Mouse (Mus musculus): ENCODE data around the gene Usp13. TPM values are rescaled to one million over a fixed set of nuclear protein-coding genes. Genes with fewer than 3 reads are reported as not detected.
A peak's percentile ranks its signal among the peaks of the same experiment; 100 is the strongest.

Usp13 gene
- 100 to 1,000 TPM; 137 to 146 TPM for total RNA-seq (2021)

DNA sequence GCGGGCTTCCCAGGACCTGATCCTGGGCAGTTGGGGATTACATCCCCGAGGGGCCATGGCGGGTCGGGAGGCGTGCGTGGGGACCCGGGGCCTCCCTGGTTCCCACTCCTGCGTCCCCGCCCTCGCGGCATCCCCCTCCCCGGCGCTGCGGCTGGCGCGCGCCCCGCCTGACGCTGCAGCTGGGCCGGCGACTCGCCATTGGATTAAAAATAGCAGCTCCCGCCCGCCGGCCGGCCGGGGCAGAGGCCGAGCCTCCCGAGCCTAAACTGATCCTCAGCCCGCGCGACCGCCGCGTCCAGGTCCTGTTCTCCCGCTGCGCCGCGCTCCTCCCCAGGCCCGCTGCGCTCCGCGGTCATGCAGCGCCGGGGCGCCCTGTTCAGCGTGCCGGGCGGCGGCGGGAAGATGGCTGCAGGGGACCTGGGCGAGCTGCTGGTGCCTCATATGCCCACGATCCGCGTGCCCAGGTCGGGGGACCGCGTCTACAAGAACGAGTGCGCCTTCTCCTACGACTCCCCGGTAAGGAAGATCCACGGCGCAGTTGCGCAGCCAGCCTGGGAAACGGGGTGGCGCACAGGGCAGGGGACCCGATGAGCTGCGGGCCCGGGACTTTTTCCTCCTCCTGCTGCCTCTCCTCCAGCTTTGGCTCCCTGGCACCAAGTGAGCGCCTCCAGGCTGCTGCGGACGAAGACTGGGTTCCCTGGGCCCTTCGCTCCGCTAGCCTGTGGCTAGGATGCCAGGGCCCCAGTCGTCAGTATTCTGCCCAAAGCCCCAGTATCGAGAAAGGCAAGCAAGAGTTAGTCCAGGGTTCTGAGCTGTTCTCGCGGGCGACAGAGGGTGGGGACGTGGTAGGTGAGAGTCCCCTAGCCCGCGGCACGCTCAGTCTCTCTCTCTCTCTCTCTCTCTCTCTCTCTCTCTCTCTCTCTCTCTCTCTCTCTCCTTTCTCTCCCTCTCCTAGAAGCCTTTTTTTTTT lies at the start of gene Usp13:
Gene Usp13 (plus strand): TSS at position 190 of the 970 bp plus-strand sequence.
- DNase-seq = peak; percentile 87

DNA sequence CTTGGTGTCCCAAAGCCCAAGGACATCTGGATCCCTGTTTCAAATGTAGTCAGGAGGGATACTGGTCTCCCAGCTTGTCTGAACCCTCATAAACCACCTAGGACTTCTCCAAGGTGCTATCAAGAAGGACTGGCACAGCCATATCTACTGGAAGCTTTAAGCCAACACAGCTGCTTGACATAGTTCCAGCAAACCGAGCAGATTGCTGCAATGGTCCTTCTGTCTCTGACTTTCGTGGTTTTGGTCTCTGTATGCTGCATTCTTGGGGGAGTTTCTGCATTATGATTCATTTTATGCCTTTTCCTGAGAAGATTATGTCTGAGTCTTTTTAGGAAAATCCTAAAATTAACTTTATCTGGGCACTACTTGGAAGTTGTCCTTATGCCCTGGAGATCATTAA lies 46.6 kb upstream of the Usp13 start:
- DNase-seq = no peak

DNA sequence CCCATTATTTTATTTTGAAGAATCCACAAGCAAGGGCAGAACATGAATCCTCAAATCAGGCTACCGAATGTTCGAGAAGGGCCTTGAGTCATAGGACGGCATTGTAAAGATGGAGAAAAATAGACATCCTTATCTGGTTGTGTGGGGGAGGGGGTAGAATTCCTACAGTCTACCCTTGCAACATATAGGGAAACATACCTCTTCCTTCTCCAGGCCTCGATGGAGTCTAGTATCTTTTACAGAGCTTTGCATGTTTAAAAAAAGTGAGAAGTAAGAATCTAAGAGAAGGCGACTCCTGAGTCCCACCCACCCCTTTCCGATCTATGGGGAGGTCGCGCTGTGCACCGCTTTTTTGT lies 367 bp upstream of the Usp13 start:
- no peak for DNase-seq

DNA sequence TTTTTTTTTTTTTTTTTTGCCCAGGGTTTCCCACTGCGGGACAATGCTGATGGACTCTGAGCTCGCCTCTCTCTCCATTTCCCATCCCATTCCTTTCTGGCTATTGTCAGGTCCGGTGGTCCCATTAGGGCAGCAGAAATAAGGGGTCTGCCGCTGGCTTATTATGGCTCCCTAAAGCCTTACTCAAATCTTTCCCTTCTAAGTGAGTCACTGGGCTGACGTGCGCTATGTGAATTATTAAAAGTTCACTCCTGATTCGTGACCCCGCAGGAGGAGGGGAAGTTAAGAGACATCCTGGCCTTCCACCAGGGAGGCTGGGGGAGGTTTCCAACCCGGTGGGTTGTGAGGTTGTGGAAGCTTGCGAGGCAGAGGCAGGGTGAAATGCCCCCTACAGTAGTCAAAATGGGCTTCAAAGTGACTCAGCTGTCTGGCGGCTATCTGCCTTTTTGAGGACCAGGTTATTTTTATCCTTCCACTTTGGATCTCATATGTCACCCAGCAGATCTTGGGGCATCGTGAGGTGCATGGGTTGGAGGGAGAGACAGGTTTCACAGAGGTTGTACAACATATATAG lies 1.1 kb downstream of the Usp13 start:
- DNase-seq = peak; percentile 68

DNA sequence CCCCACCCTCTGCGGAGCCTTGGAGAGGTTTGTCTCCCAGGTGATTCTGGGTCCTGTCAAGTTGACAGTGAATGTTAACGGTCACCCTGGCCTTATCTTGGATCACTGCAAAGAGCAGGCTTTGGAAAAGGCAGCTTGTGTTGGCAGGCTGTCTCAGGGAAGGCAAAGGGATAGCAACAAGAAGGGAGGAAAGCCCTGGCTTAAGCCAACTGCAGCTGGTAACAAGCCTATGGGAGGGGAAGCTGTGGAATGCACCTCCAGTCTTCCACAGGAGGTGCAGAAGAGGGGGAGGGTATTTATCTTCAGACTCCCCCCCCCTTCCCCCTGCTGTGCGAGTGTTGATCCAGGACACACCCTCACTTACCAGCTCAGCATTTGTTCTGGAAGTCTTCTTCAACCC lies 5.3 kb downstream of the Usp13 start:
- peak; percentile 61 for DNase-seq

DNA sequence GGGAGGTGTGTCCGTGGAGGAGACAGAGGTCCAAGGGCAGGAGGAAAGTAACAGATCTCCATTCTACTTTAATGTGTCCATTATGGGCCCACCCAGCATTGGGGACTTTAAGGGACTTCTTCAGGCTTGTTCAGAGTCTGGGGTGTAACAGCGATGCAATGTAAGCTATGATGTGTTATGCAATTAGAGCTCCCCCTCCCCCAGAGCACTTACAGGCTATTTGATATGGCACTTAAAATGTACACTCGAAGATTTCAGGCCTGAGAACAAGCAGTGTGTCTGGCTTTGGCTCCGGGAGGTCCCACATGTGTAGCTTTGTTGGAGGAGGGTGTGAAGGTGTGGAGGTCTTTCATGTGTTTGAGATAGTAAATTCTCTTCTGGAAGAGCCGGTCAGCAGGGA lies 7.6 kb downstream of the Usp13 start:
- no peak for DNase-seq

DNA sequence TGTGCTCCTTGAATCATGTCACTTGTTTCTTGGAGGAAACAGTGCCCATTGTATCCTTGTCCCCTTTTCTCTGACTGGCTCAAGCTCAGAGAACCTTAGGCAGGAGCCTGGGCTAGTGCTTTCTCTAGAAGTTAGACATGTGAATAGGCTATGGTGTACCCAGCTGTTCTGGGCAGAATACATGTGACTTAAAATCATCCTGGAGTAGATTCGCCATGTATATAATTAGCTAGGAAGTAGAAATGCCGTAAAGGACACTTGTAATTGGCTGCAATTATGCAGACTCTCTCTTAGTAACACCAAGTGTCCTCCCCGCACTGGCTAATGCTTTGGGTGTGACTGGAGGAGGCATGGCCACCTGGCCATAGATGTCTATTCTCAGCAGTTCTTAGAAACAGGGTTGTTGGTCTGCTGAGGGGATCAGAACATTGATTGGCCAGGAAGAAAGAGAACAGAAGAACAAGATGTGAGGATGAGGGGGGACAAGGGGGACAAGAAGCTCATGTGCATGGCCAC lies 8.7 kb downstream of the Usp13 start:
- DNase-seq = no peak

DNA sequence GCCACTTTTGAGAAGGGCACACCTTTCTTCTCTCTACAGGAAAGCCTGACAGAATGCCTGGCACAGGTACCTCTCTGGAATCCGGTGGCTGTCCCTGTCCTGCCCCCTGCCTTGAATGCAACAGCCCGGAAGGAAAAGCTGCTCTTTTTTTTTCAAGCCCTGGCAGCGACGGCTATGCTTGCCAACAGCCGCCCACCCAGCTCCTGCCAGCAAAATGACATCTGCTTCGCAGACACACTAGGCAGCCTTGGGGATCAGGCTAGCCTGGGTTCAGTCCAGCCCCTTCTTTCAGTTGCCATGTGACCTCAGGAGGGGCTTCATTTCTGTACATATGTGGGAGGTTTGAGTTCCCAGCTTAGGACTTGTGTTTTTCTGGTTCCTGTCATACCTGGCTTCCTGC lies 9.4 kb downstream of the Usp13 start:
- peak; percentile 38 for DNase-seq

DNA sequence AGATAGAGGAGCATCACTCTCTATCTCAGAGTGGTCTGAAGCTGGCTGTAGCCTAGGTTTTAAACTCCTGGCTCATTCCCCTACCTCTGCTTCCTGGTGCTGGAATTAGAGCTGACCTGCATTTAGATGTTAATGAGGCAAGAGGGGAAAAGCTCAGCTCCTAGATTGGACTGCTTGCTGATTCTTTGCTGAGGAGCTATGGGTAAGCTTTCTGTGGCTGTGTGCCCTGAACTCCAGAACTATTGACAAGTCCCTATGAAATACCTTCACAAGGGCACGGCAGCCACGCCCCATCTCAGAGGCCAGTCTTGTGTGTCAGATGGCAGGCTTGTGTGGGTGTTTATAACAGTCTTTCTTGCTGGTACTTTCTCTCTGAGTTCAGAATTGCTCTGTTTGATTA lies 16.5 kb downstream of the Usp13 start:
- DNase-seq = no peak

DNA sequence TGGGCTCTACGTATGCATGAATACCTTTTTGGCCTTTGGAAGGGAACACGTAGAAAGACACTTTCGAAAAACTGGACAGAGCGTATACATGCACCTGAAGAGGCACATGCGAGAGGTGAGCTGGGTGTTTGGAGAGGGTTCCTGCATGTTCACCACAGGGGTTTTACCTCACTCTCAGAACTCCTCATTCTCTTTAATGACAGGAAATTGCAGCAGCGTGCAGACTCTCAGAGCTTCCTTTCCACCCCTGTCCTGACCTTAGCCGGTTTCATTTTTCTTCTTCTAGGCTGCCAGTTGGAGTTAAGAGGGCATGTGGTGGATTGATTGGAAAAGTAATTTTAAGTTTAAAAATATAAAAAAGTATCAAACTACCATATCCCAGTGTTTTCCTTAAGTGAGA lies 20.5 kb downstream of the Usp13 start:
- no peak for DNase-seq

DNA sequence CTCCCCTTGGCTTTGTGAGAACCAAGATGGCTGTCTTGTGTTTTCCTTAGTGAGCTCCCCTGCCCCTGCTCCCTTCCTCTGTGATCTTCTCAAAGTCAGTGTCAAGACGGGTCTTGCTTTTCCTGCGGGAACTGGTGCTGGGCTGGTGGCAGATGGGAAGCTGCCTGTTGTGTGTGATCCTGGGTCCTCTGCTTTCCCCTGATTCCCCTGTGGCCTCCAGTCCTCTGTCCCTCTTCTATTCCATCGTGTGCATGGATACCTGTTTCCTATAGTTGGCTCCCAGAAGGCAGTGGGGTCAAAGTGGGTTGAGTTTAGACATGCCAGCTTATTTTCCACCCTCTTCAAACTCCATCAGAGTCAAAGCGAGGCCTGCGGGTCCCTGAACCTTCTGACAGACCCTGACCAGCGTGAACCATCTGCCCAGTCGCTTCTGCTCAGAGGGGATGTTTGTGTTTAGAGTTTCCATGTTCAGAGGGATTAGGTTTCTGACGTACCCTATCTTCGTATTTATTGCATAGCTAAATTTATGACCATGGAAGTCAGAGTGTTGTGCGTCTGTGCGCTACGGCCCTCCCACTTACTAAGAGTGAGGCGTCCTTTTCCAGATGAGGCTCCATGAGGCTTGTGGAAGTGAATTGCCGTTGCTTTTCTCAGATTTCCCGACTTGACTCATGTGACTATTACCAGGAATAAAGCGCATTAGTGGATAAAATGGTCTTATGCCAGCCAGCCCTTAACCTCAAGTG lies 39.2 kb downstream of the Usp13 start:
- no peak for DNase-seq

DNA sequence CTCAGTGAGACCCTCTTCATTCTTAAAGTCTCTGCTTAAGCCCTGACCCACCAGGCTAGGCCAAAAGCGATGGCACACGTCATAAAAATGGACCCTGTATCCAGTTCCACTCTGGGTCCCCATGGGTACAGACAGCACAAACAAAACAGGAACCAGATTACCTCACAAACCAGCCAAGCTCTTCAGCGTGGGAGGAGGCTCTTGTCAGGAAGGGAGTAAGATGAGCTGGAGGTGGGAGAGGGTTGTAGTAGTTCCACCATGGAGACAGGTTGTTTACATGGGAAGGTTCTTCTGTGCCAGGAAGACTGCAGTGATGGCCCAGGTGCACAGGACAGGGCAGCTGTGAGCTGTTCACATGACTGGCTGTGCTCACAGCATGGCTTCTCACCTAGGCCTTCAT lies 53.7 kb downstream of the Usp13 start:
- peak; percentile 21 for DNase-seq

DNA sequence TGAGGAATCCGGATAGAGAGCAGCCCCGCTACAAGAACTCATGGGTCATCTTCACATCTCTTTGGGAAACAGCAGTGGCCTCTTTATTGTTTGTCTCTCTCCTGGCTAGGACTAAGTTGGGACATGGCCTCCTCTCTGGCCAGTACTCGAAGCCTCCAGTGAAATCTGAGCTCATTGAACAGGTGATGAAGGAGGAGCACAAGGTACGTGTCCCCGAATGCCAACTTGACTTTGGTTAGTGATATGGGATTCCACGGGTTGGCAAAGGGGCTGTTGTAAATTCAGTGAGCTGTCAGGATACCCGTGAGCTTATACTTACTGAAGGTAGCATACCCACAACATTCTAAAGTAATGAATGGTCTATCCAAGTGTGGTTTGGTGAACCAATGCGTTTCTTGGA lies 69.0 kb downstream of the Usp13 start:
- no peak for DNase-seq

DNA sequence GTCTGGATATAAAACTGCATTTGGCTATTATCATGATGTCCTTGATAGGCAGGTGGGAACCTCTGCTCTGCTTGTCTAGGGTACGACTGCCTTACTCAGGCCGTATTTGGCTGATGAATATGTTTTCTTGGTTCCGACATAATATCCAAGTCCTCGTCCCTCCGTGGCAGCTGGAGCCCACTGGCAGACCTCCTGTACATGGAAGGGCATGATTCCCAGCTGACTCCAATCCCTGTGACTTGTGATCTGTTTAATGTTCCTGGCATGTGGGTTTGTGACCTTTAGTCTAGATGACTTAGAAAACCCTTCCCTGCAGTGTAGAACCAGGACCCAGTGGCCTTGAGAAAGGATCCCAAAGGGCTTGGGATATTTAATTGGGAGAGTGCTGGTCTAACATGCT lies 71.5 kb downstream of the Usp13 start:
- DNase-seq = no peak

DNA sequence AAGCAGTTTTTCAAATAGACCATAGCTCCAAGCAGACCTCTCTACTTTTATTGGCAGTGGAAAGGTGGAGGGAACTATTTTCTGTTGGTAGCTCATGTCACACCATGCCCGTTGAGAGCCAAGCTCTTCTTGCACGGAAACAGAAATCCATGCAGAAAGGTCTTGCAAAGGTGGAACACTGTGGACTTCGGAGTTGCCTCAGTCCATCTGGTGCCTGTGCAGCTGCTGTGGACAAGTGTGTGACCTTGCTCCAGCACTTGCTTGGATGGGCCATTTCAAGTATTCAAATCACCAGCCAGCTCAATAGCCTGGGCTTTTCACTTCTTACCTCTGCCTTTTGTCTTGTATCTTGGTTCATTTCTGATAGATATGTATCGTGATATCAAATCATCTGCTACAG lies 72.8 kb downstream of the Usp13 start:
- DNase-seq = no peak

DNA sequence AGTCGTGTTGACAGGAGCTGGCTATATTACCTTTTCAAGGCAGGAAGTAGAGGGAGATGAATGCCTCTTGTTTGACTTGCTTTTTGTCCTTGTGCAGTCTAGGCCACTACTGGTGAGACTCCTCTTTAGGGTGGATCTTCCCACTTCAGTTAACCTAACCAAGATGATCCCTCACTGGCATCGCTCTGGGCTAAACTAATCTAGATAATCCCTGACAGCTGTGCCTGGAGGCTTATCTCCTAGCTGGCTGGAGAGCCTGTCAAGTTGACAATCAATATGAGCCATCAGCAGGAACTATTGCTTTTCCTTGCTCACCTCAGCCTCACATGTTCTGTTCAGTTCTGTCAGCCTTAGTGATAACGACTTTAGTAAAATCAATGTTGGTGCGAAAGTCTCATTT lies 86.1 kb downstream of the Usp13 start:
- no peak for DNase-seq

DNA sequence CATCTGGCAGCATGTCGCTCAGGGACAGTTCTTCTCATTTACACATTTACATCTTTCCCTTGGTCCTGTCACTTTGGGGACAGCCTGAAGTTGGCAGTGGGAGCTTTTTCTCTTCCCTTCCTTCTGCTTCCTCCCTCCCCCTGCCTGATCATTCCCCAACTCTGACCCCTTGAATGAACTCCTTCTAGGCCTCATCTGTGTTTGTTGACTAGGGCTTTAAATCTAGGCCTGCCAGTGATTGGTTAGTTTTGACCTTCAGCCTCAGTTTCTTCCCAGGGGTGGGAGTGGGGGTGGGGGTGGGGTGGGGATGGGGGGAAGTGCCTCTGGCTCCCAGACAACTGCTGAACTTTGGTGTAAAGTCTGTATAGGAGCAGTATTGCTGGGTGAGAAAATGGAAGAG lies 87.3 kb downstream of the Usp13 start:
- no peak for DNase-seq

DNA sequence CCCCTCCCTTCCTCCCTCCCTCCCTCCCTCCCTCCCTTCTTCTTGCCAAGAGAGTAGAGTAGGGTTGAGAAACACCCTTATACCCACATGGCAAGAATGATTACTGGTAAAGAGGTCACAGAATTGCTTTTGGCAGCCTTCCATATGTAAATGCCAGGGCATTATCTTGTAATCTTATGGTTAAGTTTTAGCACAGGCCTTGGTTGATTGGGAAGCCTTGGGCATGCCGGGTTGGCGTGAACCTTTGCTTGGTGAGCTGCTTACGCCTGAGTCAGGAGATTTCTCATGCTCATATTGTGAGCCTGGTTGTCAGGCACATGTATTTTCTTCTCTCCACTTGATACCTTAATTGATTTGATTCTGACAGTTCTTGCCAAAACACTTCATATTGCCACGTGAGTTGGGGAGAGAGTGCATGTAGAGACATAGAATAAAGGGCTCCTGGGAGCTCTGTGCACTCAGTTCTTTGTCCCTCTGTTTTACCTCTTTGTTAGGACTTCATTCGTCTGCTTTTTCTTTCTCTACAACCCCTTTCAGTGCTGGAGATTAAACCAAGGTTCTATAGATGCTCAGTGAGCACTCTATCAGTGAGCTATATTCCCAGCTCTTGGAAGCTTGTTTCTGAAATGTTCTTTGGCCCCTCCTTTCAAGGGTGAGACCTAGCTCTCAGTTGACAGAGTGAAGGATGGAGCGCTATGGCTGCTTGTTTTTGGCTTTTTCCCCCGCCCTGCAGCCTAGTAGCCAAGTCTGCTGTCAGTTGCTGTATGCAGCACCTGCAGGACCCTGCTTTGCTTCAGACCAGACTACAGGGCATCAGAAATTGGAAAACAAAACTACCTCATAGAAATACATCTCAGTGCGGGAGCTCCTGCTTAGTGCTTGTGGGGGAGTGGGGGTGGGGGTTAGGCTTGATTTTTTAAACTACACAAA lies 88.8 kb downstream of the Usp13 start:
- no peak for DNase-seq

DNA sequence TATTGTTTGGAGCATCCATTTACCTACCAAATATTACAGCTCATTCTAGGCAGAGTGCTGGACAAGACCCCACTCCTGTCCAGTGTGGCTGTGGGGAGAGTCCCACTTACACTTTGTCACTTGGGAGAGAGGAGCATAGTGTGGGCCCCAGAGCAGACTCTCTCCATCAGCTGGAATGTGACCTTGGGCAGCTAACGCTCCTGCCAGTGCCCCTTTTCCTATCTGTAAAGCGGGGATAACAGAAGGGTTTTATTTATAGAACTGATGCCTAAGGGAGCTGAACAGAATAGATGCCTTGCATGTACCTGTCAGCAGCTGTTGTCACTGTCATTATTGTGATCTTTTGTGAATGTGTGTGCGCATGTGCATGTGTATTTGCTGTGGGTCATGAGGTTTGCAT lies 91.1 kb downstream of the Usp13 start:
- DNase-seq = peak; percentile 13

DNA sequence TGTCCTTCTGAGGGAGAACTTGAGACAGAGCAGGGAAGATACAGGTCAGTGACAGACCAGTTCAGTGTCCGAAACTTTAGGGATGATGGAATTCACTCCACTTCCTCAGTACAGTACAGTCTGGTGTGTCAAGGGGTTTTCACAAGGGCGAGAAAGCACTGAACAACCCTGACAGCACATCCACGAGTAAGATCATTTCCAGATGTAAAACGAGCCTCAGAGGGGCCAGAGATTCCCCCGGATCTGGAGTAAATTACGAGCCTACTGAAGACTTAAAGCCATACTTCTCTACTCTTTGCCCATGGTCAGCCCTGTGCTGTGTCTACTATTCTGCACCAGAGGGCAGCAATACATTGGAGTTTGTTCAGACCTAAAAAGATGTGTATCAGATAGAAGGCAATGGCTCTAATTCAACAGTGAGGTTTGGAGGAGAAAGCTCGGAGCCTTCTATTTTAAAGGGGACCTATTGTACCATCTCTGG lies 92.8 kb downstream of the Usp13 start:
- no peak for DNase-seq

DNA sequence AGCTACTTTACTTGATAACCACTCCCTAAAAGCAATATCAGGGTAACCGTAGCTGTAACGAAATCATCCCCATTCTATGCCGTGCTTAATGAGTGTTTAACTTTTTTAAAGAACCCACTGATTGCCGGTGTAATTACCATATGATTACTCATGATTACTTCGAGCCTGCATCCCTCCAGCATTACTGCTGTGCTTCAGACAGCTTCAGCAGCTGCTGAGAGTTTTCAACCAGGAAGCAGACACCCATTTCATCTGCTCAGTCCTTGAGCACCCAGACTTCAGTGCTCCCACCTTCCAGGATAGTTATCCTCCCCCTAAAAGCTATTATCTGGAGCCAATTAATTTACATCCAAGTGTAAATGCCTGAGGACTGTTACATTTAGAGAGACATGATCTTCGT lies 106.8 kb downstream of the Usp13 start:
- no peak for DNase-seq

Measured in heart, postnatal 4 days (tissue).